Mouse (Mus musculus) embryonic fibroblast, embryonic 13.5 days (primary cell): ENCODE results near the gene Ldlr. TPM values are rescaled to one million over a fixed set of nuclear protein-coding genes. Genes with fewer than 3 reads are reported as not detected.

ENCODE experiments used
- H3K27ac ChIP-seq: 2 replicates; pipeline ENCODE4 v1.5.1; 2012; ENCODE audit warnings: low read length, control low read depth, inconsistent platforms; ENCODE audit not compliant: insufficient read depth
- H3K4me1 ChIP-seq: 2 replicates; pipeline ENCODE4 v1.6.1; 2011; ENCODE audit warnings: low read length; ENCODE audit not compliant: control insufficient read depth, insufficient read depth
- H3K4me3 ChIP-seq: 2 replicates; pipeline ENCODE4 v1.5.1; 2011; ENCODE audit warnings: mild to moderate bottlenecking, control low read depth, low read length; ENCODE audit not compliant: insufficient read depth
- CTCF ChIP-seq: IDR thresholded peaks from 2 replicates; pipeline ENCODE4 v1.5.1; 2011; ENCODE audit warnings: mild to moderate bottlenecking, control low read depth, low read length, moderate library complexity, borderline replicate concordance; ENCODE audit not compliant: insufficient read depth
- POLR2A ChIP-seq: IDR thresholded peaks from 2 replicates; pipeline ENCODE4 v1.6.1; 2011; ENCODE audit warnings: low read depth, mild to moderate bottlenecking, control low read depth, low read length, moderate library complexity
- polyA plus RNA-seq: library from polyadenylated mRNA; stranded (reverse); fragments of >200 nt; gene quantifications from 2 replicates; pipeline ENCODE4 v1.2.4, GENCODE M21; 2011; ENCODE audit warnings: low read depth; ENCODE audit not compliant: missing spikeins, insufficient read length

The Ldlr gene
- polyA plus RNA-seq, 1 experiment: 54.6 TPM

DNA sequence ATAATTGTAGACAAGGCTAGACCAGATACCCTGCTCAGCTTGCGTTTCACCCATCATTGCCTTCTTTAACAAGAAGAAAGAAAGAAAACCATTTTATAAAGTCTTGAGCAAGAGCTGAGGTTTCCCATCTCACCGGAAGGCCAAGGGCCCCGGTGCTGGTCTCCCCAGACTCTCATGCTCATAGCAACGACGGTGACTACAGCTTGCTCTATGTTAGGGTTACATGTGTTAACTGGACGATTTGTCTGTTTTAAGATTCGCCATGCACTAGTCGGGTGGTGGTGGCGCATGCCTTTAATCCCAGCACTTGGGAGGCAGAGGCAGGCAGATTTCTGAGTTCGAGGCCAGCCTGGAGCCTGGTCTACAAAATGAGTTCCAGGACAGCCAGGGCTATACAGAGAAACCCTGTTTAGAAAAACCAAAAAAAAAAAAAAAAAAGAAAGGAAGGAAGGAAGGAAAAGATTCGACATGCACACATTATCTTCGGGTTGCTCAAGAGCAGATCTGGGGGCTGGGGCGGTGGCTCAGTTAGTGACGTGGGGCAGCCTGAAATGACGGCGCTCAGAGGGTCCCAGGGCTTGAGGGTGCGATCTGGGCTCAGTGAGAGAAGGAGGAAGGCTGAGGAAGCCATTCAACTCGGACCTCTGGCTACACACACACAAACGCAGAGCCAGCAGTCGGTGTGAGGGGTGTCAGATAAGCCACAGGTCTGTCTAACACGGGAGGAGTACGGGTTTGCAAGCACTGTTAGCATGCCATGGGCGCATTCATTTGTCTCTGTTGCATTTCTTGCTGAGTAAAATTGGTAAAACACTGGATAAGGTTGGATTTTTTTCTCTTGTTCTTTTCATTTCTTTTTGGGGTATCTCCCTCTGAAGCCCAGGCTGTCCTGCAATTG, 2.2 kb downstream of the Ldlr start:
- Histone ChIP-seq H3K27ac (no peak overlapping the region), H3K4me3 (peak overlapping the region; percentile 92), H3K4me1 (peaks cover 14% of the 10 kb centered on the region; the same call in 1 of the 2 replicates)
- TF ChIP-seq POLR2A (no peak), CTCF (no peak)

DNA sequence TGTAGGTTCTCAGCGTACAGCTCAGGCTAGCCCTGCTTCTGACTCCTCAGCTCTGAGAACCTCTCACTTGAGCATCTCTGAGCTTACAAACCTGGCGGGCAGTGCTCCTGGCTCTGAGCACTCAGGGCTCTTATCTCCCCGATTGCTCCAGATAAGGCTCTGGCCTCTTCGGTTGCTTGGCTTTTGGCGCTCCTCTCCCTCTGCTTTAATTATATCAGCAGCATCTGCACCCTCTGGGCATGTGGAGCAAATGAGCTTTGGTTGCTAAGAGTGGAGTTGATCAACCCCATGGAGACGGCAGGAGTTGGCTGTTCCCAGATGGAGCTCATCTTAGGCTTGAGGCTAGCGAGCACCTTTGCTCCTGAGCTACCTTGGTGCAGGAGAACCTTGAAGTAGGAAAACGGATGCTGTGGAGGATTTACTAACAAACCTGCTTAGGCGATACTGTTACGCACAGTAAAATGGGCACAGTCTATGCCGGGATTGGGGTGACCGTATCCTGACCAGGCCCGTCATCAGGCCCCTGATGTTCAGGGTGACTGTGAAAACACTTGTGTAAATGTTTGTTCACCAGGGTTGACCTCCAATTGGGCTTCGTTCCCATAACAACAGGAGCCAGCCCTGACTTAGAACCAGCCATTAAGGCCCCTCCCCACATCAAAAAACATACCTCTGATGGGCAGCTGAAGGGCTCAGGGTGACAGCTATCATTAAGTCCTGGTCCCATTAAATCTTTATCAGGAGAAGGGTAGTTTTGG, 3.1 kb downstream of the Ldlr start:
- no peak for TF ChIP-seq CTCF
- no peak for TF ChIP-seq POLR2A
- H3K4me1 ChIP-seq: peaks cover 12% of the 10 kb centered on the region; the same call in 1 of the 2 replicates
- no peak overlapping the region for H3K27ac ChIP-seq
- H3K4me3 ChIP-seq: peak overlapping the region; percentile 92

DNA sequence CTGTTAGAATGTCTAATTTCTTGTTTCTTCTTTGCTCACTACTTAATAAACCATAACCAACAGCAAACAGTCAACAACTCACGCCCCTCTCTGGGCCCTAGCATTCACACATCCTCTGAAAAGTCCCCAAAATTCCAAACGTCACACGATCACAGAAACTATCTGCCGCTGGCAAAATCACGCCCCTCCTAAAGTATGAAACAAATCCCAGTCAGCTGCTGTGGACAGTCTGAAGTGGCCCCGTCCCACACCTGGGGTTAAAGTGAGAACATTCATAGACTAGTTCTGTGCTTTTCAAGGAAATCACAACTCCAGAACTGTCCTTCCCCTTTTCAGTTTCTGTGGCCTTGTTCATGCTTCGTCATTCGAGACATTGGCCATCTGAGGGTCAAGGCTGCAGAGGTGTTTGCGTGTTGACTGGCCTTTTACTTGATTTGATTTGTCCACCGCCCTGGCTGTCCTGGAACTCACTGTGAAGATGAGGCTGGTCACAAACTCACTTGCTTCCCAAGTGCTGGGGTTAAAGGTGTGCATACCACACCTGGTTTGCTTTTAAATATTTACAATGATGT, 5.1 kb downstream of the Ldlr start:
- Histone ChIP-seq H3K4me1 (peaks cover 10% of the 10 kb centered on the region; the same call in 1 of the 2 replicates), H3K4me3 (no peak overlapping the region), H3K27ac (peak overlapping the region; percentile 37)
- TF ChIP-seq POLR2A (no peak), CTCF (no peak)

DNA sequence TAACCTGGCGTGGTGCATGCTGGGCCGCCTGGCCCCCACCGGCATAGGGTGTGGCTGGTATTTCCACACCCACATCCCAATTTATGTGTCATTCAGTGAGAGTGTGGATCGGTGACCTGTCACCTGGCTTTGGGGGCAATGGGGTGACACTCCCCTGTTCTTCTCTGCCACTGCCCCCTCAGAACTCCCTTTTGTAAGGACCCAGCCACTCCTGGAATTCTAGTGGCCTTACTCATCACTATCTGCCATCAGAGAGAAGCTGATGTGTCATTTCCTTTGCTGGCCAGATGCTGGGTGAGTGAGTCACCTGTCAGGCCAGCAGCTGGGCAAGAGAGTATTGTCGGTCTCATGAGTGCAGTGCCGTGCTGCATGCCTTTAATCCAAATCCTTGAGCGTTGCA, 6.0 kb downstream of the Ldlr start:
- Histone ChIP-seq H3K4me3 (no peak overlapping the region), H3K27ac (peak overlapping the region; percentile 37), H3K4me1 (peaks cover 10% of the 10 kb centered on the region; the same call in 1 of the 2 replicates)
- TF ChIP-seq CTCF (no peak), POLR2A (no peak)

DNA sequence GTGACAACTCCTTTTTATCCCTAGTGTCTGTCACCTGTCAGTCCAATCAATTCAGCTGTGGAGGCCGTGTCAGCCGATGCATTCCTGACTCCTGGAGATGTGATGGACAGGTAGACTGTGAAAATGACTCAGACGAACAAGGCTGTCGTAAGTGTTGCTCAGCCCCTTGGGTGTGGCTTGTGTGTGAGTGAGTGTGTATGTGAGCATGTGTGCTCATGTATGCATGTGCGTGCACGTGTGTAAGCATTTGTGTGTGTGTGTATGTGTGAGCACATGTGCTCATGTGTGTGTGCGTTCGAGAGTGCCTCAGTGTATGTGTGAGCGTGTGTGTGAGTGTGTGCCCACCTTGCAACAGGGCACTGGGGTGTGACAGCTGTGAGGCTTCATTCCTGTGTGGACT, 9.0 kb downstream of the Ldlr start:
- peaks cover 10% of the 10 kb centered on the region; the same call in 1 of the 2 replicates for H3K4me1 ChIP-seq
- H3K27ac ChIP-seq: no peak overlapping the region
- no peak overlapping the region for H3K4me3 ChIP-seq
- peak; percentile 13; the same call in 1 of the 2 replicates for TF ChIP-seq CTCF
- TF ChIP-seq POLR2A: no peak

DNA sequence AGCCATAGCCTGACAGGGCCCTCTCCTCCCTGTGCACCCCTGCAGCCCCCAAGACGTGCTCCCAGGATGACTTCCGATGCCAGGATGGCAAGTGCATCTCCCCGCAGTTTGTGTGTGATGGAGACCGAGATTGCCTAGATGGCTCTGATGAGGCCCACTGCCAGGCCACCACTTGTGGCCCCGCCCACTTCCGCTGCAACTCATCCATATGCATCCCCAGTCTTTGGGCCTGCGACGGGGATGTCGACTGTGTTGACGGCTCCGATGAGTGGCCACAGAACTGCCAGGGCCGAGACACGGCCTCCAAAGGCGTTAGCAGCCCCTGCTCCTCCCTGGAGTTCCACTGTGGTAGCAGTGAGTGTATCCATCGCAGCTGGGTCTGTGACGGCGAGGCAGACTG, 10.2 kb downstream of the Ldlr start:
- Histone ChIP-seq H3K4me1 (peaks cover 10% of the 10 kb centered on the region; the same call in 1 of the 2 replicates), H3K4me3 (no peak overlapping the region), H3K27ac (no peak overlapping the region)
- no peak for TF ChIP-seq CTCF
- TF ChIP-seq POLR2A: no peak

DNA sequence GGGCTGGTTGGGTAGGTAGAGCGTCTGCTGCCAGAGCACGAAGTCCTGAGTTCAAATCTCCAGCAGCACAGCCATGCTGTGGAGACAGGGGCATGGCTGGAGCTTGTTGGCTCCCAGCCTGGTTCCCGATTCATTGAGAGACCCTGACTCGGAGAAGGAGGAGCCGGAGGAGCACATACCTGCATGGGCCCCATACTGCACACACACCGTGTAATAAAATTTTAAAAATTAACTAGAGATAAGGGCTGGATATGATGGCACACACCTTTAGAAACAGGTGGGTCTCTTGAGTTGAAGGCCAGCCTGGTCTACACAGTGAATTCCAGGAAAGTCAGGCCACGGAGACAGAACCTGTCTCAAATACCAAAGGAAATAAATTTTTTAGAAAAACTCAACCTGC, 10.7 kb downstream of the Ldlr start:
- Histone ChIP-seq H3K4me1 (peaks cover 4% of the 10 kb centered on the region; the same call in 1 of the 2 replicates), H3K4me3 (no peak overlapping the region), H3K27ac (no peak overlapping the region)
- TF ChIP-seq CTCF (no peak), POLR2A (no peak)

DNA sequence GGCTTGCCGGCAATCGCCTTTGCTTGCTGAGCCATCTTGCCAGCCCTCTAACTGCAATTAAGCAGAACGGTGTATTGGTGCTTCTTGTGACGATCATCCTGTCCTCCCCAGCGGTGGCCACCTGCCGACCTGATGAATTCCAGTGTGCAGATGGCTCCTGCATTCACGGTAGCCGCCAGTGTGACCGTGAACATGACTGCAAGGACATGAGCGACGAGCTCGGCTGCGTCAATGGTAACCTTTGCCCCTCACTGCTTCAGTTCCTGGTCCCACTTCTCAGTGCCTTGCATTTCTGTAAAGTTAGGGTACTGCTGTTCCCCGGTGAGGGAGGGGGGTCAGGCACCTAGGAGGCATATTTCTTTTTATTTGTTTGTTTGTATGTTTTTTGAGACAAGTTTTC, 11.8 kb downstream of the Ldlr start:
- Histone ChIP-seq H3K27ac (no peak overlapping the region), H3K4me3 (no peak overlapping the region), H3K4me1 (0 out of 2 replicates have a peak, but pooled peaks cover 2% of the 10 kb centered on the region)
- no peak for TF ChIP-seq POLR2A
- TF ChIP-seq CTCF: no peak

DNA sequence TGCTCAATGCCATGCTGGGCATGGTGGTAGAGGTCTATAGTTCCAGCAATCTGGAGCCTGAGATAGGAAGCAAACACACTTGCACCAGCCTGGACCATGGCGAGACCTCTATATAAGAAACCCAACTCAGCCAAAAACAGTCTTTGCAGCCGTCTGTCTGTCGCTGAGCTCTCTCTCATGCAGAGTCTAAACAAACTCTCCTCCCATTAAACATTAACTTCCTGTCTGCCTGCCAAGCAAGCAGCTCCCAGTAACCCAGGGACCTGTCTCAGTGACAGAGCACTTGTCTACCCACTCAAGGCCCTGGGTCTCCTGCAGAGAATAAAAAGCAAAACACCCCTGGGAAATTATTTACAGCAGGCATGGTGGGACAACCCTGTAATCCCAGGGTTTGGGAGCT, 13.3 kb downstream of the Ldlr start:
- TF ChIP-seq POLR2A (no peak), CTCF (no peak)
- H3K27ac ChIP-seq: no peak overlapping the region
- no peak overlapping the region for H3K4me3 ChIP-seq
- no peaks in the 10 kb centered on the region for H3K4me1 ChIP-seq

DNA sequence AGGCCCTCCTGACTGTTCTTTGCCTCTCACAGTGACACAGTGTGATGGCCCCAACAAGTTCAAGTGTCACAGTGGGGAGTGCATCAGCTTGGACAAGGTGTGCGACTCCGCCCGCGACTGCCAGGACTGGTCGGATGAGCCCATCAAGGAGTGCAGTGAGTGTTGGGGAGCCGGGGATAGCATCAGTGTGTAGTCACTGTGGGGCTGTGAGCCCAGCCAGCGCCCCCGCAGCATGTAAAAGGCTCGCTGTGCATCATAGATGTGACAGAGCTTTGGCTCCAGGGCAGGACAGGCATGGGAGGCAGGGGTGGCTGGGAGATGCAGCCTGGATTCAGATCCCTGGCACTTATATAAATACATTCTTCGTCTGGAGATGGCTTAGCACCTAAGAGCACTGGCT, 13.9 kb downstream of the Ldlr start:
- TF ChIP-seq POLR2A: no peak
- no peak for TF ChIP-seq CTCF
- Histone ChIP-seq H3K27ac (no peak overlapping the region), H3K4me1 (no peaks in the 10 kb centered on the region), H3K4me3 (no peak overlapping the region)
